Mouse (Mus musculus) cerebellum, postnatal 25 days (tissue): ENCODE data around the gene Pcsk1n.
"Not testable (repeated sequence)": the region's sequence is repeated elsewhere in the genome, so short reads cannot be mapped to it uniquely, and the experiment has no call there.

Experiments
- DNase-seq, 2 experiments: peaks; one replicate each; pipeline ENCODE4 v3.0.0; 2021; ENCODE audit warnings: mixed read lengths in 2 of 2

Gene Pcsk1n

DNA sequence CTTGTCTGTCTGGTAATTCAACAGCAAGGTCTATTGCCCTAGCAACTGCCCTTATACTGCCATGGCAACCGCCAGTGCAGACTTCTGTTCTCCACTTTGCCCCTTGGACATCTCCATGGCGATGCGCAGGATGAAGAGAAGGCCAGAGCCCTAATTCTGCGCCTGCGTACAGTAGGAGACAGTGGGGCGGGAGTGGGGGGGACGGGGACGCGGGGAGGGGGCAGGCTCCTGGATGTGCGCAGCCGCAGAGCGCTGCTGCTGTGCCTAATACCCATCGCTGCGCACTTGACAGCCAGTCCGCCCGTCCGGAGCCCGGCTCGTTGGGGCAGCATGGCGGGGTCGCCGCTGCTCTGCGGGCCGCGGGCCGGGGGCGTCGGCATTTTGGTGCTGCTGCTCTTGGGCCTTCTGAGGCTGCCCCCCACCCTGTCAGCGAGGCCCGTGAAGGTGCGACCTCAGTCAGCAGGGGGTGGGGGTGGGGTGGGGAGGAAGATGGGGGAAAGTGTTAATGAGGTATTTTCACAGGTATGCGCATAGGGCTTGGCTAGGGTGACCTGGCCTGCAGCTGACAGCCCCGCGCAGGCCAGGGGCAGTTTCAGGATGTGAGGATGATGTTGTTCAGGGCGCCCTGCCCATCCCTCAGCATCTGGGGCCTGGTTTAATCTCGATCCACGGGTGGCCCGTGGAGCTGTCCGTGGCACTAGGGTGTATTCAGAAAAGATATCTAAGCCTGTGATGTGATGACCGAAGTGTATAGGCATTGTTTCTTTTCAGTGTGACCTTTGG, at the start of gene Pcsk1n:
Gene Pcsk1n (plus strand): TSS at position 222 of the 783 bp plus-strand sequence.
- peak; percentile 71 to 82 for DNase-seq

DNA sequence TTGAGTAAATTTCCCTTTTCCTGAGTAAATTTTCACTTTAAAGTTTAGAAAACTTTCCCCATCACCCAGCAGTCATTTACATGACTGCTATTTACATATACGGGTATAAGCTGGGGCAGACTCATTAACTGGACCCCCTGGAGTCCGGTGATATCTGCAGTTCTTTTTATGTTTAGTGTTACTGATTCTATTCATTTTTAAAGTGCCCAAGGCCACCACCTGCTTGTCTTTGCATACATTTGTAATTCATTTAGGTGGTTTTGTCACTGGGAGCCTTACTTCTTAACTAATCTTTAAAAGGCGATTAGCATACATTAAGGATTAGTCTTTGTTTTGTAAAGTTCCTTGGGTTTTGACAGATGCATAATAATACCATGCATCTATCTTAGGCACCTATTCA, 49.8 kb upstream of the Pcsk1n start:
- no peak for DNase-seq

- peak; percentile 87 to 93 for DNase-seq
Observed at GRCm38 (mm10) chrX:7878007-7878419, 41.6 kb upstream of the Pcsk1n start, which contains the start of gene Pim2. Pim2 (plus strand) TSS chrX:7878262.

- peak; percentile 51 to 56 for DNase-seq
Observed at GRCm38 (mm10) chrX:7878495-7878894, 41.1 kb upstream of the Pcsk1n start.

DNA sequence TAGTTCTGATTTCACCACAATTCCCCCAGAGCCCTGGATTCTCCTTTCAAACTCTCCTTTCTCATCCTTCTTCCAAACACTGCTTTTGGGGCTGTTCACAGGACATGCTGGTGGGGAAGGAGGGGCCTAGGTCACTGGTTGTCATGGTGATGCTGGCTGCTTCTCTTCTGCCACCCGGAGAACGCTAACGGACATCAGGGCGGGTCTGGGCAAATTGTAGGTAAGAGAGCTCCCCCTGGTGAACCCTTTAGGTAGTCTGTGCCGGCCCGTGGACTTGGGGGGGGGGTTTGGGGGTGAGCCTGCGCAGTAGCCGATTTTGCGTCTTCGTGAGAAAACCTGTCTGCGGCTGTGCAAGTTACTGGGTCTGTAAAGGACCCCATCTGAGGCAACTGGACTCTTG, 39.8 kb upstream of the Pcsk1n start:
- peak; percentile 66 to 78 for DNase-seq

DNA sequence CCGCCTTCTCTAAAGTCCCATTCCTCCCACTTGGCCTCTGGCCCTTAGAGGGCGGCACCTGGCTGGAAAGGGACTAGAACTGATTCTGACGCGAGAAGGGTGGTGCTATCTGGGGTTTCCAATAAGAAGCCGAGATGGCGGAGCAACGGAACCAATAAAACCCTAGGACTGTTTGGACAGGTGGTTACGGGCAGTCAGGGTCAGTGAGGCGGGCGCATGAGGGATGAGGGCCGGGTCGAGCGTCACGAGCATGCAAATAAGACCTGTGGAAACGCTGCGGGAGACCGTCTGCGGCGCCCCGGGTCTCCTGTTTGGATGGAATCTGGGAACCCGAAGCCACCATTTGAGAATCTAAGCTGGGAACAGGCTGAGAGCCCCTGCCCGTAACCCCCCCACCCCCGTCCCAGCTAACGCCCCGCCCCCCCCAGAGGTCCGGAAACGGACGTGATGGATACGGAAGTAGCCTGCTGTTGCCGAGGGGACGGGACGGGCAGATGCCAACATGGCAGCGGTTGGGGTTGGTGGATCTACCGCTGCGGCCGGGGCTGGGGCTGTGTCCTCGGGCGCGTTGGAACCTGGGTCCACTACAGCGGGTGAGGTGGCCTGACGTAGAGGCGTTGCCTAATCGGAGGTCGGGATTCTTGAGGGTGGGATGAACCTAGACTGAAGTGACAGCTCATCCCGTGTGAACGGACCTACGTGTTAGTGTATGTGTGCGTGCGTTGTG, 35.6 kb upstream of the Pcsk1n start, which contains the start of gene Slc35a2:
Gene Slc35a2 (plus strand): TSS at position 188 of the 727 bp plus-strand sequence.
- peak; percentile 83 to 86 for DNase-seq

DNA sequence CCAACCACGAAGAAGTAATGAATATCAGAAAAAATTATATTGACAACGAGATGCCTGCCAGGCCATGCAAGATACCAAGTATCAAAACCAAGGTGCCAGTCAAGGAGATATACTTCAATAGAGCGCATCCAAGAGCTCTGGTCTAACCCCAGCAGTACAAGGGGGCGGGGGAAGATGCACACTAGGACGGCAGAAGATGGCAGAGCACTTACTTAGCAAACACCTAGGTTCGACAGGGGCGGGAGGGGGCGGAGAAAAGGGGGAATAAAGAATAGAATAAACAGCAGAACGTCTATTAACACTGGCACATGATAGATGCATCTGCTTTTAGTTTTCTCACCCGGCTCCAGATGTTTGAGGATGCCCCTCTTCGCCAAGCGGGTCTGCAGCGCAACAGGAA, 21.4 kb upstream of the Pcsk1n start:
- DNase-seq: no peak

- DNase-seq: peak; percentile 86 to 91
Observed at GRCm38 (mm10) chrX:7898880-7899874, 20.4 kb upstream of the Pcsk1n start, which contains the start of the genes Pqbp1 and Timm17b. Pqbp1 (minus strand) TSS chrX:7899269. Timm17b (plus strand) TSS chrX:7899357.

DNA sequence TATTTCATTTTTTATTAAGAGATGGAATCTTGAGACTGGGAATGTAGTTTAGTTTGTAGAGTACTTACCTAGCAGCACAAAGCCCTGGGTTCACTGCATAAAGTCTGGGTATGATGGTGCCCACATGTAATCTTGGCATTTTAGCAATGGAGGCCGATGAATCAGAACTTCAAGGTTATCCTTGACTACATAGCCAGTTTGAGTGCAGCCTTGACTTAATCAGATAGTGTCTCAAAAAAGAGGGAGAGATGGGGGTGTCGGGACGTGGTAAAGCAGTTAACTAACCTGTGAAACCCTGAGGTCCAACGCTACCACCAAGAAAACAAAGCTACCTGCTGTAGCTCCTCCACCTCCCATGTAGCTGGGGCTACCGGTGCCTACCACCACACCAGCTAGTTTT, 15.2 kb upstream of the Pcsk1n start:
- no peak for DNase-seq

DNA sequence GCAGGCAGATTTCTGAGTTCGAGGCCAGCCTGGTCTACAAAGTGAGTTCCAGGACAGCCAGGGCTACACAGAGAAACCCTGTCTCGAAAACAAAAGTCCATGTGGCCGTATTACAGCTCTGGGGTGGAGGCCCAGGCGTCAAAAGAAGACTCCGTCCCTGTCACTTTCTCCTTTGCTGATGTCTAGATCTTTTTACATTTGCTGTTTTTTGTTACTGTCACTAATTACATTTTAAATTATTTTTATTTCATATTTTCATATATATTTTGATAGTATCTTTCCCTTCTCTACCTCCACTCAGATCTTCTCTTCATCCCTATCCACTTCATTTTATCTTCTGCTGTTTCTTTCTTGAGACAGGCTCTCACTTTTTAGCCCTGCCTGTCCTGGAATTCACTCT, 11.9 kb upstream of the Pcsk1n start, which contains the start of gene Gm10491:
Gene Gm10491 (minus strand): TSS at position 101 of the 400 bp plus-strand sequence.
- DNase-seq: no peak

DNA sequence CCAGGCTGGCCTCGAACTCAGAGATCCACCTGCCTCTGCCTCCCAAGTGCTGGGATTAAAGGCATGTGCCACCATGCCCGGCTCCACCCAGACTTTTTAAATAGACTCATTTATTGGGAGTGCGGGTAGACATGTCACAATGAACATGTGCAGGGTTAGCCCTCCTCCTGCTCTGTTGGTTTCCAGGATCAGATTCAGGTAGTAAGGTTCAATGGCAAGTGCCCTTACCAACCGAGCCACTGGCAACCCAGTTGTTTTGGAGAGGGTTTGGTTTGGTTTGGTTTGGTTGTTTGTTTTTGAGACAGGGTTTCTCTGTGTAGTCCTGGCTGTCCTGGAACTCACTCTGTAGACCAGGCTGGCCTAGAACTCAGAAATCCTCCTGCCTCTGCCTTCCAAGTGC, 10.4 kb upstream of the Pcsk1n start, which contains the start of gene Gm10490:
Gene Gm10490 (plus strand): TSS at position 301 of the 400 bp plus-strand sequence.
- DNase-seq: not testable (repeated sequence)

DNA sequence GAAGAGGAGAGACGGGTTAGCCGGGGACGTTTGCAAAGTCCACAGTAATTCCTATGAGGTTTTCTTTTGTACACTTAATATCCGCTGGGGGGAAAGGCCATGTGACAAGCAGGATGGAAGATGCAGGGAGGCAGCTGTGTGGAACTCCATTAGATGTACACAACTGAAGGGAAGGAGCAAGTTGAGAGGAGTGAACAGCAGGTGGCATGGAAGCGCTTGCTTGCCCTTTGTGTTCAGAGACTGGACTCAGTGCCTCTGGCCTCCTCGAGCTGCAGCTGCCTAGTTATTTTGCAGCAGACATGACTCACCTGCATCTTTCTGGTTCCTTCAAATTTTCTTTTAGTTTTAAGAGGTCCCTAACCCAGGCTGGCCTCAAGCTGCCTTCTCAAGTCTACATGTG, 9.1 kb upstream of the Pcsk1n start:
- DNase-seq: no peak

DNA sequence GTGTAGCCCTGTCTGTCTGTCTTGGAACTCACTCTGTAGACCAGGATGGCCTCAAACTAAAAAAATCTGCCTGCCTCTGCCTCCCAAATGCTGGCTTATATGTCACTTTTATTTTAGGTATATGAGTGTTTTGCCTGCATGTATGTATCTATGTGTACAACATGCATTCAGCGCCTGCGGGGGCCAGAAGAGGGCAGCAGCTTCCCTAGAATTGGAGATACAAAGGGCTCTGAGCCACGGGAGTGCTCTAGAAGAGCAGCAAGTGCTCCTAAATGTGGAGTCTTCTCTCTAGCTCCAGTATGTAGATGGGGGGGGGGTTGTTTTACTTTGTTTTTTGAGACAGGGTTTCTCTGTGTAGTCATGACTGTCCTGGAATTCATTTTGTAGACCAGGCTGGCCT, 4.0 kb upstream of the Pcsk1n start:
- peak; percentile 47 to 55 for DNase-seq

DNA sequence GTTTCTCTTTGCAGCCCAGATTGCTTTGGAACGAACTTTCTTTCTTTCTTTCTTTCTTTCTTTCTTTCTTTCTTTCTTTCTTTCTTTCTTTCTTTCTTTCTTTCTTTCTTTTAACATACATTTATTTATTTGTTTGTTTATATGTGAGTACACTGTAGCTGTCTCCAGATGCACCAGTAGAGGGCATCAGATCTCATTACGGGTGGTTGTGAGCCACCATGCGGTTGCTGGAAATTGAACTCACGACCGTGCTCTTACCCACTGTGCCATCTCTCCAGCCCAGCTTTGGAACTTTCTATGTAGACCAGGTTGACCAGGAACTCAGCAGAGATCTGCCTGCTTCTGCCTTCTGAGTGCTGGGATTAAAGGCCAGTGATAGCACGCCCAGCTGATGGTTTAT, 1.7 kb upstream of the Pcsk1n start:
- DNase-seq: not testable (repeated sequence)

- peak; percentile 42 to 63 for DNase-seq
Observed at GRCm38 (mm10) chrX:7922032-7922431, 2.4 kb downstream of the Pcsk1n start.

- no peak for DNase-seq
Observed at GRCm38 (mm10) chrX:7926266-7926665, 6.6 kb downstream of the Pcsk1n start.

- DNase-seq: no peak
Observed at GRCm38 (mm10) chrX:7927116-7927515, 7.5 kb downstream of the Pcsk1n start.

GRCm38 (mm10) chrX:7928270-7928790, 8.7 kb downstream of the Pcsk1n start, which contains the start of gene Eras:
Eras (minus strand) TSS chrX:7928607.
- no peak for DNase-seq

GRCm38 (mm10) chrX:7936874-7937273, 17.3 kb downstream of the Pcsk1n start:
- DNase-seq: peak in 1 of 2 experiments; percentile 19

DNA sequence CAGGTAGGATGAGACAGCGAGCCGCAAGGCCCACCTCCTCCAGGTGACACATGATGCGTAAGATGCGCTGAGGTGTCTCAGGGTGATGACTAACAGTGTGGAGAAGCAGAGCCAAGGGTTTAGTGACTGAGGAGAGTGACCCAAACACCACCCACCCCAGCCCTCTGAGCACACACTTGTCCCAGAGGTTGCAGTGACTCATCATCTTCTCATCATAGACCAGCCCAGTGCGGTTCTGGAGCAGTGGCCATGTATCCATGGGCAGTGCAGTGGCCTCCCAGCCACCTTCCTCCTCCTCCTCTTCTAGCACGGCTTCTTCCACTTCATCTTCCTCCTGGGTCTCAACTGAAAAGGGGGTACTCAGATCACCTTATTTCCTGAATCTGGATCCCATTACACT, 18.0 kb downstream of the Pcsk1n start:
- no peak for DNase-seq

DNA sequence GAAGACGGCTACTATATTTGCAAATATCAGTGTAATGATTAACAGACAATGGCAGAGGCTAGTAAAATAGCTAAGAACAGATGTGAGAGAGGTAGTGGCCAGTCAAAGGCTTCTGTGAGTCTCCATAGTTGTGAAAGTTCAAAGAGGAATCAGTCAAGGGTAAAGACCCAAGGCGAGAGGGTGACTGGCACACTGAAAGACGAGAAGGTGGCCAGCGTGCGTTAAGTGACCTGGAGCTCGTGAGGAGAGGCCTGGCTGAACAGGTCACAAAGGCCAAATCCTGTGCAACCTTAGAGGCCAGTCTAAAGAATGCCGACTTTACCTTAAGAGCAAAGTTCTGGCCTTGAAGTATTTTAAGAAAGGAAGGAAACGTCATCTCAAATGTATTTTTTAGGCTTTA, 26.0 kb downstream of the Pcsk1n start:
- DNase-seq: no peak
